Mouse (Mus musculus) testis, adult 2 months (tissue): ENCODE data around the gene Irf9. TPM values are rescaled to one million over a fixed set of nuclear protein-coding genes. Genes with fewer than 3 reads are reported as not detected.

Experiments used
- H3K27ac ChIP-seq: fragments of 200-500 bp; 2 replicates; pipeline ENCODE4 v1.5.1; 2012; ENCODE audit warnings: low read depth, low read length; ENCODE audit not compliant: control insufficient read depth, insufficient read depth
- H3K27me3 ChIP-seq: fragments of 200-500 bp; 2 replicates; pipeline ENCODE4 v1.6.1; 2012; ENCODE audit warnings: mild to moderate bottlenecking, low read length, moderate library complexity; ENCODE audit not compliant: control insufficient read depth, insufficient read depth
- H3K36me3 ChIP-seq: fragments of 200-500 bp; 2 replicates; pipeline ENCODE4 v1.6.1; 2012; ENCODE audit warnings: mild to moderate bottlenecking, low read length; ENCODE audit not compliant: control insufficient read depth, insufficient read depth
- H3K4me1 ChIP-seq: fragments of 200-500 bp; 2 replicates; pipeline ENCODE4 v1.6.1; 2012; ENCODE audit warnings: low read length; ENCODE audit not compliant: control insufficient read depth, insufficient read depth
- H3K4me3 ChIP-seq: fragments of 200-500 bp; 2 replicates; pipeline ENCODE4 v1.5.1; 2012; ENCODE audit warnings: low read depth, mild to moderate bottlenecking, low read length, moderate library complexity, mixed read lengths; ENCODE audit not compliant: control insufficient read depth
- CTCF ChIP-seq: fragments of 200-500 bp; IDR thresholded peaks from 2 replicates; pipeline ENCODE4 v1.5.1; 2012; ENCODE audit warnings: low read depth, mild to moderate bottlenecking, inconsistent platforms, low read length, moderate library complexity; ENCODE audit not compliant: control insufficient read depth, insufficient read depth, insufficient replicate concordance
- POLR2A ChIP-seq: fragments of 200-500 bp; IDR thresholded peaks from 2 replicates; pipeline ENCODE4 v1.6.1; 2012; ENCODE audit warnings: low read depth, mild to moderate bottlenecking, inconsistent platforms, low read length, moderate library complexity; ENCODE audit not compliant: control insufficient read depth
- polyA plus RNA-seq: library from polyadenylated mRNA; depleted of rRNA; stranded (reverse); fragments of >200 nt; gene quantifications from 2 replicates; pipeline ENCODE4 v1.2.3, GENCODE M21; 2012

Gene Irf9
- polyA plus RNA-seq, 1 experiment, result 4.1 TPM

DNA sequence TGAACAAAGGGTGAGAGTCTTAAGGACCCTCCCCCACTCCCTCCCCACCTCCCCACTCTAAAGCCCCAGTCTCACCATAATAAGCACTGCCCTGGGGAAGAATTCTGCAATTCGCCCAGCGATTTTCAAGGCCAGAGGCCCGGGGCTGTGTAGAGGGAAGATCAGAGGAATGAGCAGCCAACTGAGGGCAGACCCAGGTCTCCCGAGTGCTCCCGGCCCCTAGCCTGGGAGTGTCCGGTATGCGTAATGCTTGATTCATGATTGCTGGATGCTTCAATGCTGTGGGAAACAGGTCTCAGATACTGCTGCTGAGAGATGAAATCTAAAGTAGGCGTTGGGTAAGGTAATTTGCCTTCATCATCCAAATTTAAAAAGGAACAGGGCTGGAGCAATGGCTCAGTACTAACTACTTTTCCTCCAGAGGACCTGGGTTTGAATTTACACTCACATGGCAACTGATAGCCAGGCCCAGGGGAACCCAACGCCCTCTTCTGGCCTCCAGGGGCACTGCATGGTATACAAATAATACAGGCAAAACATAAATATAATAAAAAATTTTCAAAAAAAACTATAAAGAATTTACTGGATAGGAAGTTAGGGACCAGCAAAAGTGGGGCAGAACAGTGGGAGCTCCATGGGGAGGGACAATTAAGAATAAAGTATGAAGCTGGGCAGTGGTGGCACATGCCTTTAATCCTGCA is 21.2 kb upstream of the Irf9 start:
- Histone ChIP-seq H3K4me1 (peaks cover 9% of the 10 kb centered on the region), H3K27ac (no peak overlapping the region), H3K27me3 (no peaks in the 10 kb centered on the region), H3K4me3 (no peak overlapping the region), H3K36me3 (no peaks in the 10 kb centered on the region)
- TF ChIP-seq CTCF (peak; percentile 36; the same call in 1 of the 2 replicates), POLR2A (no peak)

DNA sequence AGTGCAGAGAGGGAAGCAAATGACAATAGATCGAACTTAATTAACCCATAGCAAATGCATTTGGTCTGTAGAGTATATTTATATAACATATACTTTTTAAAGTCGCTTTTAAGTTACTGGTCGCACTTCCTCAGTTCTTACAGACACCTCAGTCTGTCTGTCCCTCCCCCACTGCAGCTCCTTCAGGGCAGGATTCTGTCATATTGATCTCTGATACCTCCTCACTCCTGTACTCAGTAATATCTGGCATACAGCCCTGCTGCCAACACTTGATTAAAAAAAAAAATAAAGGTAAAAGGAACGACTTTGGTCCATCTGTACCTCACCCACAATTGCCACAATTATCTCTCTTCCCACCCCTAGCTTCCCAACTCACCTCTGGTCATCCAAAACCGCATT is 19.1 kb upstream of the Irf9 start:
- Histone ChIP-seq H3K27me3 (no peaks in the 10 kb centered on the region), H3K27ac (no peak overlapping the region), H3K4me1 (peaks cover 3% of the 10 kb centered on the region), H3K4me3 (peak overlapping the region; percentile 84), H3K36me3 (no peaks in the 10 kb centered on the region)
- no peak for TF ChIP-seq CTCF
- TF ChIP-seq POLR2A, result no peak

DNA sequence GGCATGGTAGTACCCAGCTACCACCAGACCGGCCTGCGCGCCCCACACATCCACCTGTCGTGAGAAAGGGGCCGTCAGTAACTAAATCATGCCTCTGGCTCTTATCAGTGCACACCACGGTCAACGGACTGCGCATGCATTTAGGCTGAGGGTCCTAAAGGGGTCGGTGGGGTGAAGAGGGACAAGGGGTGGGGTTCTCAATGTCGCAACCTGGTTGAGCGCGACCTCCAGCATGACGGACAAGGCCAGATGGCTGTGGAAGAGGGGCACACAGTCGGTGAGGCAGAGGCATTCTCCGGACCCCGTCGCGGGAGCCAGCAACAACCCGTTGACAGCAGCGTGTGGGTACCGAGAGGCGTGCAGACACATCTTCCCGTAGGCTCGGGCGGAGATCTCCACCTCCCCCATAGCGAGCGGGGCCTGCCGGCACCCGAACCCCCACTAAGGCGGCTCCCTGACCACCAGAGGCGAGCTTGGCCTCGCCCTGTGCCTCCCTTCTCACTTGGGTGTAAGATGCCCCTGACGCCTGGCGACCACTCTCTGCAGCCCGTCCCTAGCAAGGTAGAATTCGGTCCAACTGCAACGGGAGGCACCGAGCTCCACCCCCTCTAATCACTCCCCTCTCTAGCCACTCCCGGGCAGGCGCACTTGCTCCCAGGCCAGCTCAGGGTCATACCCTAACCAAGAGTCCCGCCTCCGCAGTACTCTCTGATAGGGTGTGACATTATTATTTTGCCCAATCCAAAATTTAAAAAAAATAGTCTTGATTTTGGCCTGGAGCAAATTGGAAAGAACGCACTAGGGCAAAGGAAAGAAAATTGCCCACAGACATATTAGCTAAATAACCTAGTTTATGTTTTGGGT is 18.4 kb upstream of the Irf9 start, which contains the start of gene Emc9:
Gene Emc9 (minus strand): TSS at position 601 of the 864 bp plus-strand sequence.
- Histone ChIP-seq H3K4me3 (peak within 1 kb of the TSS; percentile 84), H3K36me3 (no peaks in the 10 kb centered on the region), H3K27me3 (no peaks in the 10 kb centered on the region), H3K4me1 (peaks cover 3% of the 10 kb centered on the region), H3K27ac (peak within 1 kb of the TSS; percentile 56)
- TF ChIP-seq CTCF (no peak), POLR2A (peak; percentile 38; the same call in 1 of the 2 replicates)

DNA sequence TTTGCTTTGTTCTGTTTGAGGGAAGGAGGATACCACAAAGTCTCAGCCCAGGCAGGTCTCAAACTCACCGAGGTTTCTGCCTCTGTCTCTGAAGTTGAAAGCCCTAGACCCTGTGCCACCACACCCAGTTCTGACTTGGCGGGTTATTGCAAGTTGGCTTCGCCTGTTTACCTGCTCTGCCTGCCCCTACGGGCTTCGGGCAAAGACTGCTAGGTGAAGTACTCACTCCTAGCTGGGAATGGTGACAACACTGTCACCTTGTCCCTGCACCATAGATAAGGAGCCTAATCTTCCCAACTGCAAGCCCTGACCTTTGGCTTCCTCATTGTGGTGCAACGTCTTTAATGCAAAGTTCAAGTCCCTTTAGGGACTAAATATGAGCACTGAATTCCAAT is 17.8 kb upstream of the Irf9 start:
- Histone ChIP-seq H3K27ac (peak overlapping the region; percentile 52; the same call in 1 of the 2 replicates), H3K36me3 (no peaks in the 10 kb centered on the region), H3K4me1 (peaks cover 5% of the 10 kb centered on the region), H3K27me3 (no peaks in the 10 kb centered on the region), H3K4me3 (no peak overlapping the region)
- TF ChIP-seq POLR2A, result no peak
- no peak for TF ChIP-seq CTCF

DNA sequence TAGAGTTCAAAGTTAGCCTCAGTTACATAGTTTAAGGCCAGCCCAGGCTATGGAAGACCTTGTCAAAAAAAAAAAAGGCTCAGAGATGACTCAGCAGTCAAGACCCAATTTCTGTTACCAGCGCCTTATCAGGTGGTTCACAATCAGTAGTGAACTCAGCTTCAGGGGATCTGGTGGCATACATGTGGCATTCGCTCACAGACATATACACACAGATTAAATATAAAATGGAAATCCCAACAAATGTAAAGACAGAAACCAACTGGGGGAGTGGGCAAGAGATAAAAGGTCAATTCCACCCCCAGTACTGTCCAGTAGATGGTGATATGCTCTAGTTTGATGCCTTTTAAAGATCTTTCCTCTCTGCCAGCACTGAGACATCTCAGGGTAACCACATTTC is 17.2 kb upstream of the Irf9 start:
- TF ChIP-seq POLR2A (no peak), CTCF (no peak)
- Histone ChIP-seq H3K4me1 (peaks cover 7% of the 10 kb centered on the region), H3K4me3 (no peak overlapping the region), H3K36me3 (no peaks in the 10 kb centered on the region), H3K27ac (no peak overlapping the region), H3K27me3 (no peaks in the 10 kb centered on the region)

DNA sequence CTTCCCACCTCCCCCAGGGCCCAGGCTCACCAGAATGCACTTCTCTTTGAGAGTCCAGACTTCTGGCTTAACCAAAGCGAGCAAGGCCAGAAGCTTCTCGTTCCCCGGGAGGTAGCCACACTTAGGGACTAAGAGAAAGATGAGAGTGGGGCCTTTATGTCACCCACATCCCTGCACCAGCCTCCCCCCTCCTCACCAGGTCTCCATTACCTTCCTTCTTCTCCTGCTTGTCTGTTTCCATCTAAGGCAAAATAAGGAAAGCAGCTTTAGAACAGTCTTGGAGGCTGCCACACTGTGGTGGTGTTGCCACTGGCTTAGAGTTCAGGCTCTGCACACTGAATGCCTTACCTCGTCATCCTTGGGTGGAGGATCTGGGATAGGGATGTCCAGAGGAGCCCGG is 14.1 kb upstream of the Irf9 start:
- Histone ChIP-seq H3K27me3 (no peaks in the 10 kb centered on the region), H3K4me3 (no peak overlapping the region), H3K27ac (no peak overlapping the region), H3K4me1 (peaks cover 16% of the 10 kb centered on the region), H3K36me3 (no peaks in the 10 kb centered on the region)
- no peak for TF ChIP-seq CTCF
- TF ChIP-seq POLR2A, result no peak

DNA sequence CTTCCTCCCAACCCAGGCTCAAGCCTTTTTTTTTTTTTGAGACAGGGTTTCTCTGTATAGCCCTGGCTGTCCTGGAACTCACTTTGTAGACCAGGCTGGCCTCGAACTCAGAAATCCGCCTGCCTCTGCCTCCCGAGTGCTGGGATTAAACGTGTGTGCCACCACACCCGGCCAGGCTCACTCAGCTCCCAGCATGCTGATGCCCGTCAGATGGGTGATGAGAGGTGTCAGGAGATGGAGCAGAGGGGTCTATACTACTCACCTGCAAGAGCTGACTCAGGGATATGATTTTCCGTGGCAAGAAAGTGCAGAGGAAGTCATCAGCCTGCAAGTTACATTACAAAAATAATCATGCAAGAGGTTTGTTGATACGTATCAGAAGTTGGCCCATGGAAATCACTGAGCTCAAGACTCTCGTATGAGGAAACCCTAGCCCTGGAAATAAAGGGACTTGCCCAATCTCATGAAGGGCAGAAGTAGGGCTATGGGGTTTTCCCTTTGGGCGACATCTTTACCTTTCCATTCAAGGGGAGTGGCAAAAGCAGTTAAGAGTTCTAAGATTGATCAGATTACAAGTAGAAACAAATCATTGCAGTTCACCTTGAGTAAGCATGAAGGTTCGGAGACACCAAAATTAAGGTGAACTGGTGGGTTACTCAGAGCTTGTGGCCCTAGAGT is 13.5 kb upstream of the Irf9 start:
- Histone ChIP-seq H3K27me3 (no peaks in the 10 kb centered on the region), H3K36me3 (no peaks in the 10 kb centered on the region), H3K4me3 (peak overlapping the region; percentile 88; the same call in 1 of the 2 replicates), H3K4me1 (peaks cover 13% of the 10 kb centered on the region), H3K27ac (peak overlapping the region; percentile 78)
- no peak for TF ChIP-seq POLR2A
- TF ChIP-seq CTCF, result no peak
